ENCODE assay signal across 21 mouse cellular contexts in genomic region chr6:44844177-44844576, GRCm38 (mm10).
DNase-seq lines count a peak whose midpoint lies in the region; ATAC-seq and TF ChIP-seq lines count a peak whose summit lies in the region.
"Had no signal": no experiment of that assay in that cellular context is flagged by ENCODE, and none has a peak within 500 bp of the region (broad histone marks: within the 10 kb centered on the region; RNA-seq: fewer than 3 reads in every experiment).

No protein-coding gene starts in this region.

- no peaks in the 10 kb centered on the region for H3K27me3 ChIP-seq in G1E (ENCODE audit: insufficient read depth, low read length)
- no peaks in the 10 kb centered on the region for H3K27me3 ChIP-seq in MEL (ENCODE audit: control insufficient read depth in 1 of 2, insufficient read depth in 2 of 2, low read length in 2 of 2)
- H3K27me3 ChIP-seq: CH12.LX, Patski had no signal

- no peaks in the 10 kb centered on the region for H3K9me3 ChIP-seq in G1E (replicated peaks)
- H3K9me3 ChIP-seq in MEL (replicated peaks; ENCODE audit: insufficient read depth, low read length), result no peaks in the 10 kb centered on the region

- ATAC-seq in G1E (ENCODE audit: extremely low read depth, insufficient number of reproducible peaks, low FRiP score, poor library complexity, severe bottlenecking), result peak; percentile 94
- ATAC-seq: activated CD4-positive, CD25-positive, alpha-beta regulatory T cell, adult 4 months; CD4-positive, CD25-positive, alpha-beta regulatory T cell, adult 4 months; Patski had no signal

- H3K27ac ChIP-seq in MEL (ENCODE audit: control insufficient read depth, low read depth, low read length), result no peak overlapping the region

- peaks cover 25% of the 10 kb centered on the region for H3K4me1 ChIP-seq in G1E (ENCODE audit: insufficient read depth, low read depth, low read length)
- H3K4me1 ChIP-seq in MEL (ENCODE audit: control insufficient read depth in 1 of 2, insufficient read depth in 2 of 2, low read length in 2 of 2), result peaks cover 2 to 4% of the 10 kb centered on the region in 2 experiments; a peak in 2 of 4 replicates

- H3K9ac ChIP-seq in MEL (ENCODE audit: control insufficient read depth, low read depth, low read length, poor library complexity, severe bottlenecking), result no peak overlapping the region

- H3K79me2 ChIP-seq in MEL (ENCODE audit: control insufficient read depth, insufficient read depth, low read length, poor library complexity), result no peaks in the 10 kb centered on the region

- H3K36me3 ChIP-seq in G1E (replicated peaks), result no peaks in the 10 kb centered on the region
- H3K36me3 ChIP-seq in MEL (ENCODE audit: control insufficient read depth in 1 of 2, insufficient read depth in 2 of 2, low read length in 2 of 2), result peaks cover 0 to 2% of the 10 kb centered on the region in 2 experiments; a peak in 1 of 4 replicates

- no peak for TF ChIP-seq RAD21 in MEL (IDR thresholded peaks at IDR 0.05; ENCODE audit: low read depth, low read length)

- peak in 1 of 2 experiments; percentile 68; a peak in 2 of 4 replicates for TF ChIP-seq EP300 in MEL (IDR thresholded peaks at IDR 0.05; ENCODE audit: low read depth in 1 of 2, low read length in 2 of 2)

- TF ChIP-seq CTCF in G1E (IDR thresholded peaks at IDR 0.05; ENCODE audit: low read depth, low read length) (no peak), MEL (IDR thresholded peaks at IDR 0.05 in 2 of 3, conservative IDR thresholded peaks at IDR 0.05 in 1 of 3; ENCODE audit: control insufficient read depth in 1 of 3, insufficient read depth in 1 of 3, low read depth in 2 of 3, low read length in 3 of 3, poor library complexity in 1 of 3, severe bottlenecking in 1 of 3) (no peak)

- no peak for TF ChIP-seq POLR2A in MEL (IDR thresholded peaks at IDR 0.05; ENCODE audit: control insufficient read depth in 1 of 2, insufficient read depth in 1 of 2, low read depth in 1 of 2, low read length in 2 of 2, poor library complexity in 1 of 2)

- no peak overlapping the region for H3K4me3 ChIP-seq in G1E (ENCODE audit: low read depth, low read length)
- no peak overlapping the region for H3K4me3 ChIP-seq in MEL (ENCODE audit: control insufficient read depth in 1 of 2, insufficient read depth in 1 of 2, low read depth in 2 of 2, low read length in 2 of 2)

- DNase-seq in G1E (ENCODE audit: low spot score) (peak; percentile 10), MEL (ENCODE audit: low read depth, low spot score) (peak; percentile 2)
- no peak for DNase-seq in embryo, embryonic 10.5 days (ENCODE audit: low spot score)
- DNase-seq in T-cell, adult 2 months (ENCODE audit: low spot score), result no peak
- DNase-seq: adrenal gland, adult 2 months; adrenal gland, adult 8-10 months; adrenal gland, postnatal 10 days; adrenal gland, postnatal 14 days; adrenal gland, postnatal 25 days; adrenal gland, postnatal 36 days; B cell, adult 2 months; cerebellum, adult 11 months; cerebellum, adult 11-12 months; cerebellum, adult 18-20 months; cerebellum, adult 2 months; cerebellum, adult 8-10 months; cerebellum, adult 9-10 months had no signal

TF ChIP-seq in MEL, 35 proteins besides CTCF, POLR2A, EP300 and RAD21:
- TF ChIP-seq MYC (IDR thresholded peaks at IDR 0.05; ENCODE audit: low read depth, low read length), result no peak
- no peak for TF ChIP-seq SMC3 (IDR thresholded peaks at IDR 0.05; ENCODE audit: low read depth, low read length)
- peak; percentile 90; the same call in 1 of the 2 replicates for TF ChIP-seq TCF12 (IDR thresholded peaks at IDR 0.05; ENCODE audit: low read depth, low read length)
- no peak for TF ChIP-seq USF1 (IDR thresholded peaks at IDR 0.05; ENCODE audit: low read depth, low read length)
- TF ChIP-seq NRF1 (IDR thresholded peaks at IDR 0.05; ENCODE audit: insufficient read depth, low read depth, low read length, poor library complexity, severe bottlenecking), result no peak
- TF ChIP-seq HCFC1 (IDR thresholded peaks at IDR 0.05; ENCODE audit: low read depth, low read length), result no peak
- TF ChIP-seq USF2 (IDR thresholded peaks at IDR 0.05; ENCODE audit: borderline replicate concordance in 1 of 2, insufficient read depth in 1 of 2, low read depth in 1 of 2, low read length in 2 of 2), result no peak
- no peak for TF ChIP-seq MAX (IDR thresholded peaks at IDR 0.05; ENCODE audit: low read length)
- peak; percentile 77 for TF ChIP-seq ETS1 (IDR thresholded peaks at IDR 0.05; ENCODE audit: low read depth, low read length)
- TF ChIP-seq RCOR1 (IDR thresholded peaks at IDR 0.05; ENCODE audit: low read depth, low read length), result no peak
- no peak for TF ChIP-seq POLR2AphosphoS5 (IDR thresholded peaks at IDR 0.05; ENCODE audit: borderline replicate concordance, low read depth, low read length)
- TF ChIP-seq MYB (IDR thresholded peaks at IDR 0.05; ENCODE audit: low read depth, low read length), result no peak
- TF ChIP-seq MEF2A (IDR thresholded peaks at IDR 0.05; ENCODE audit: extremely low read depth, insufficient replicate concordance, low read depth, low read length, poor library complexity, severe bottlenecking), result no peak
- no peak for TF ChIP-seq GATA1 (IDR thresholded peaks at IDR 0.05; ENCODE audit: low read depth, low read length)
- TF ChIP-seq JUND (IDR thresholded peaks at IDR 0.05; ENCODE audit: low read depth, low read length), result no peak
- TF ChIP-seq TBP (IDR thresholded peaks at IDR 0.05; ENCODE audit: low read depth, low read length), result no peak
- no peak for TF ChIP-seq MXI1 (IDR thresholded peaks at IDR 0.05; ENCODE audit: low read depth, low read length)
- TF ChIP-seq CHD1 (IDR thresholded peaks at IDR 0.05; ENCODE audit: low read depth, low read length), result no peak

Comparison
In these comparisons a context has a peak if more than half of its experiments do, and no peak if none do; other contexts are left out.
1. DNase-seq: peak in G1E (single experiment) and MEL (single experiment); none in embryo, embryonic 10.5 days (single experiment) and T-cell, adult 2 months (single experiment).